Mouse (Mus musculus) embryonic facial prominence, embryonic 12.5 days (tissue): ENCODE data around the gene Zc3h18. TPM values are rescaled to one million over a fixed set of nuclear protein-coding genes. Genes with fewer than 3 reads are reported as not detected.

Experiments used
- ATAC-seq: fragments of 200-750 bp; cut with Nextera tagmentation; 2 replicates; pipeline ENCODE4 v1.8.0; 2017; ENCODE audit not compliant: insufficient number of reproducible peaks, insufficient read depth, low FRiP score, low TSS enrichment
- H3K27ac ChIP-seq: fragments of 300-500 bp; sonication (generic); 2 replicates; pipeline ENCODE4 v1.5.1; 2016; ENCODE audit warnings: mild to moderate bottlenecking
- H3K27me3 ChIP-seq: fragments of 300-500 bp; sonication (generic); 2 replicates; pipeline ENCODE4 v1.6.1; 2016; ENCODE audit warnings: mild to moderate bottlenecking, moderate library complexity
- H3K36me3 ChIP-seq: fragments of 300-500 bp; sonication (generic); 2 replicates; pipeline ENCODE4 v1.6.1; 2016; ENCODE audit warnings: mild to moderate bottlenecking
- H3K4me1 ChIP-seq: fragments of 300-500 bp; sonication (generic); 2 replicates; pipeline ENCODE4 v1.6.1; 2016
- H3K4me2 ChIP-seq: fragments of 300-500 bp; sonication (generic); replicated peaks from 2 replicates; pipeline ENCODE4 v1.6.1; 2016; ENCODE audit warnings: mild to moderate bottlenecking, moderate library complexity
- H3K4me3 ChIP-seq: fragments of 300-500 bp; sonication (generic); 2 replicates; pipeline ENCODE4 v1.5.1; 2016; ENCODE audit warnings: mild to moderate bottlenecking
- H3K9ac ChIP-seq: fragments of 300-500 bp; sonication (generic); 2 replicates; pipeline ENCODE4 v1.6.1; 2016; ENCODE audit warnings: mild to moderate bottlenecking, moderate library complexity
- H3K9me3 ChIP-seq: fragments of 300-500 bp; sonication (generic); 2 replicates; pipeline ENCODE4 v1.6.1; 2016; ENCODE audit warnings: mild to moderate bottlenecking, moderate library complexity
- WGBS: fragments of 180-500 bp; shearing (Covaris S2); methylation state at CpG from one replicate; pipeline ENCODE4 v1.1.7; 2016; 5-methylcytosine and 5-hydroxymethylcytosine counted together
- polyA plus RNA-seq: library from polyadenylated mRNA; unstranded; fragments of >200 nt; fragmentation: Nextera tagmentation; extraction: Ambion mirVana; gene quantifications from 2 replicates; pipeline ENCODE4 v1.2.1, GENCODE M21; 2016

The Zc3h18 gene
- polyA plus RNA-seq, 1 experiment from 2014 or later, result 67.9 TPM

GRCm38 (mm10) chr8:122407678-122408077, 31.3 kb downstream of the Zc3h18 start:
- H3K27me3 ChIP-seq, result no peaks in the 10 kb centered on the region
- WGBS, result 94% methylated on average over 7 of the region's 7 CpGs
- H3K4me2 ChIP-seq, result no peak overlapping the region
- H3K4me3 ChIP-seq, result no peak overlapping the region
- H3K36me3 ChIP-seq, result peaks cover 98% of the 10 kb centered on the region
- no peak overlapping the region for H3K9ac ChIP-seq
- H3K27ac ChIP-seq, result no peak overlapping the region
- ATAC-seq, result no peak
- H3K9me3 ChIP-seq, result no peaks in the 10 kb centered on the region
- H3K4me1 ChIP-seq, result no peaks in the 10 kb centered on the region

GRCm38 (mm10) chr8:122414311-122414710, 37.9 kb downstream of the Zc3h18 start:
- no peak overlapping the region for H3K9ac ChIP-seq
- H3K27me3 ChIP-seq, result no peaks in the 10 kb centered on the region
- H3K9me3 ChIP-seq, result no peaks in the 10 kb centered on the region
- no peak overlapping the region for H3K4me2 ChIP-seq
- H3K36me3 ChIP-seq, result peaks cover 94% of the 10 kb centered on the region
- no peaks in the 10 kb centered on the region for H3K4me1 ChIP-seq
- H3K27ac ChIP-seq, result no peak overlapping the region
- H3K4me3 ChIP-seq, result no peak overlapping the region
- 89% methylated on average over 9 of the region's 9 CpGs for WGBS
- ATAC-seq, result no peak

- 93% methylated on average over 6 of the region's 6 CpGs for WGBS
- H3K4me2 ChIP-seq, result no peak overlapping the region
- no peaks in the 10 kb centered on the region for H3K4me1 ChIP-seq
- no peak overlapping the region for H3K9ac ChIP-seq
- no peak overlapping the region for H3K4me3 ChIP-seq
- no peaks in the 10 kb centered on the region for H3K27me3 ChIP-seq
- no peak for ATAC-seq
- peaks cover 81% of the 10 kb centered on the region for H3K36me3 ChIP-seq
- no peak overlapping the region for H3K27ac ChIP-seq
- H3K9me3 ChIP-seq, result no peaks in the 10 kb centered on the region
Observed at GRCm38 (mm10) chr8:122415554-122415953, 39.1 kb downstream of the Zc3h18 start.

- Histone ChIP-seq H3K9me3 (no peaks in the 10 kb centered on the region), H3K9ac (no peak overlapping the region), H3K27me3 (no peaks in the 10 kb centered on the region), H3K4me3 (no peak overlapping the region), H3K4me2 (no peak overlapping the region), H3K27ac (no peak overlapping the region; the same call in 1 of the 2 replicates), H3K36me3 (peaks cover 37% of the 10 kb centered on the region), H3K4me1 (no peaks in the 10 kb centered on the region; the same call in 1 of the 2 replicates)
- WGBS, result 74% methylated on average over 9 of the region's 9 CpGs
- no peak for ATAC-seq
Observed at GRCm38 (mm10) chr8:122419881-122420555, 43.6 kb downstream of the Zc3h18 start.

- 78% methylated on average over 14 of the region's 14 CpGs for whole genome bisulfite sequencing
Observed at GRCm38 (mm10) chr8:122421376-122422070, 45.1 kb downstream of the Zc3h18 start, which contains the start of gene Il17c. Il17c (plus strand) TSS chr8:122422020.

GRCm38 (mm10) chr8:122423217-122423616, 46.8 kb downstream of the Zc3h18 start:
- Histone ChIP-seq H3K4me2 (no peak overlapping the region), H3K9me3 (no peaks in the 10 kb centered on the region), H3K27me3 (no peaks in the 10 kb centered on the region), H3K4me1 (no peaks in the 10 kb centered on the region; the same call in 1 of the 2 replicates), H3K4me3 (no peak overlapping the region), H3K27ac (no peak overlapping the region), H3K36me3 (peaks cover 10% of the 10 kb centered on the region; the same call in 1 of the 2 replicates), H3K9ac (no peak overlapping the region)
- 87% methylated on average over 24 of the region's 24 CpGs for WGBS
- ATAC-seq, result no peak

More at GRCm38 (mm10) chr8:122421376-122422070, 45.1 kb downstream of the Zc3h18 start, which contains the start of gene Il17c:
- Histone ChIP-seq H3K4me3 (no peak within 1 kb of the TSS), H3K4me1 (no peaks in the 10 kb centered on the region; the same call in 1 of the 2 replicates), H3K9me3 (no peaks in the 10 kb centered on the region), H3K36me3 (peaks cover 21% of the 10 kb centered on the region), H3K27ac (no peak within 1 kb of the TSS), H3K9ac (no peak within 1 kb of the TSS), H3K27me3 (no peaks in the 10 kb centered on the region), H3K4me2 (no peak within 1 kb of the TSS)
- no peak for ATAC-seq

- H3K4me2 ChIP-seq, result no peak overlapping the region
- H3K9ac ChIP-seq, result no peak overlapping the region
- H3K27ac ChIP-seq, result no peak overlapping the region
- no peaks in the 10 kb centered on the region for H3K9me3 ChIP-seq
- WGBS, result 54% methylated on average over 5 of the region's 5 CpGs
- no peaks in the 10 kb centered on the region for H3K27me3 ChIP-seq
- no peak for ATAC-seq
- H3K4me1 ChIP-seq, result no peaks in the 10 kb centered on the region; the same call in 1 of the 2 replicates
- no peak overlapping the region for H3K4me3 ChIP-seq
- peaks cover 5% of the 10 kb centered on the region; the same call in 1 of the 2 replicates for H3K36me3 ChIP-seq
Observed at GRCm38 (mm10) chr8:122423659-122424058, 47.2 kb downstream of the Zc3h18 start.

- WGBS, result 73% methylated on average over 9 of the region's 9 CpGs
Observed at GRCm38 (mm10) chr8:122426145-122426544, 49.7 kb downstream of the Zc3h18 start.

GRCm38 (mm10) chr8:122427607-122428006, 51.2 kb downstream of the Zc3h18 start:
- Histone ChIP-seq H3K4me2 (no peak overlapping the region), H3K36me3 (no peaks in the 10 kb centered on the region), H3K4me3 (no peak overlapping the region), H3K27me3 (no peaks in the 10 kb centered on the region), H3K27ac (no peak overlapping the region), H3K4me1 (peaks cover 9% of the 10 kb centered on the region), H3K9ac (no peak overlapping the region), H3K9me3 (no peaks in the 10 kb centered on the region)
- 92% methylated on average over 7 of the region's 7 CpGs for WGBS
- ATAC-seq, result no peak

More at GRCm38 (mm10) chr8:122426145-122426544, 49.7 kb downstream of the Zc3h18 start:
- H3K4me3 ChIP-seq, result no peak overlapping the region
- ATAC-seq, result no peak
- H3K9me3 ChIP-seq, result no peaks in the 10 kb centered on the region
- no peak overlapping the region for H3K27ac ChIP-seq
- H3K4me1 ChIP-seq, result no peaks in the 10 kb centered on the region; the same call in 1 of the 2 replicates
- H3K27me3 ChIP-seq, result no peaks in the 10 kb centered on the region
- H3K4me2 ChIP-seq, result no peak overlapping the region
- no peak overlapping the region for H3K9ac ChIP-seq
- H3K36me3 ChIP-seq, result no peaks in the 10 kb centered on the region

GRCm38 (mm10) chr8:122428163-122428562, 51.8 kb downstream of the Zc3h18 start:
- H3K9ac ChIP-seq, result no peak overlapping the region
- no peaks in the 10 kb centered on the region for H3K9me3 ChIP-seq
- WGBS, result 87% methylated on average over 9 of the region's 9 CpGs
- no peaks in the 10 kb centered on the region for H3K27me3 ChIP-seq
- H3K4me1 ChIP-seq, result peaks cover 9% of the 10 kb centered on the region
- ATAC-seq, result no peak
- no peak overlapping the region for H3K27ac ChIP-seq
- no peak overlapping the region for H3K4me2 ChIP-seq
- no peaks in the 10 kb centered on the region for H3K36me3 ChIP-seq
- no peak overlapping the region for H3K4me3 ChIP-seq

- peaks cover 9% of the 10 kb centered on the region for H3K4me1 ChIP-seq
- H3K9ac ChIP-seq, result no peak overlapping the region
- no peak for ATAC-seq
- no peak overlapping the region for H3K4me2 ChIP-seq
- peaks cover 14% of the 10 kb centered on the region; the same call in 1 of the 2 replicates for H3K36me3 ChIP-seq
- 83% methylated on average over 10 of the region's 10 CpGs for WGBS
- H3K9me3 ChIP-seq, result no peaks in the 10 kb centered on the region
- no peak overlapping the region for H3K4me3 ChIP-seq
- no peaks in the 10 kb centered on the region for H3K27me3 ChIP-seq
- no peak overlapping the region for H3K27ac ChIP-seq
Observed at GRCm38 (mm10) chr8:122430058-122430636, 53.7 kb downstream of the Zc3h18 start.
